Mouse (Mus musculus): ENCODE measurements around the gene Gm44965.

GRCm38 (mm10) chr6:48579215-48579648 lies 14.5 kb upstream of the Gm44965 start:
- TF ChIP-seq POLR2A (IDR thresholded peaks at IDR 0.05; ENCODE audit: insufficient read depth, low read depth, low read length): no peak
- no peak for TF ChIP-seq CTCF (IDR thresholded peaks at IDR 0.05; ENCODE audit: insufficient read depth, low read depth, low read length)
